Mouse (Mus musculus): ENCODE results near the gene Spock1. TPM values are rescaled to one million over a fixed set of nuclear protein-coding genes. Genes with fewer than 3 reads are reported as not detected.

Spock1 gene
- total and polyA plus RNA-seq, 3 experiments, result not detected

- no peak for TF ChIP-seq CTCF (conservative IDR thresholded peaks at IDR 0.05 in 1 of 2, IDR thresholded peaks at IDR 0.05 in 1 of 2; ENCODE audit: low read depth in 2 of 2, low read length in 2 of 2)
- no peak for TF ChIP-seq EP300 (IDR thresholded peaks at IDR 0.05; ENCODE audit: low read length)
- TF ChIP-seq ZKSCAN1 (IDR thresholded peaks at IDR 0.05; ENCODE audit: borderline replicate concordance, low read depth, low read length), result no peak
- no peak for TF ChIP-seq HCFC1 (IDR thresholded peaks at IDR 0.05; ENCODE audit: low read depth, low read length)
- TF ChIP-seq ELF1 (IDR thresholded peaks at IDR 0.05; ENCODE audit: low read depth, low read length), result no peak
- no peak for TF ChIP-seq UBTF (IDR thresholded peaks at IDR 0.05; ENCODE audit: low read depth, low read length)
- Histone ChIP-seq H3K9ac (ENCODE audit: insufficient read depth, low read depth) (no peak overlapping the region), H3K79me2 (replicated peaks; ENCODE audit: control insufficient read depth, extremely low read depth, insufficient read depth, poor library complexity, severe bottlenecking) (no peaks in the 10 kb centered on the region), H3K27ac (ENCODE audit: insufficient read depth, low read depth) (no peak overlapping the region), H3K36me3 (replicated peaks in 1 of 2; ENCODE audit: control insufficient read depth in 1 of 2, insufficient read depth in 1 of 2, low read length in 1 of 2) (no peaks in the 10 kb centered on the region), H3K4me1 (ENCODE audit: control insufficient read depth in 1 of 2, insufficient read depth in 2 of 2) (no peaks in the 10 kb centered on the region), H3K4me3 (replicated peaks in 1 of 3; ENCODE audit: low read depth in 2 of 3, low read length in 2 of 3, poor library complexity in 1 of 3) (no peak overlapping the region), H3K4me2 (ENCODE audit: insufficient read depth, low read depth, poor library complexity, severe bottlenecking) (no peak overlapping the region), H3K27me3 (replicated peaks) (no peaks in the 10 kb centered on the region), H3K9me3 (replicated peaks; ENCODE audit: low read length) (peaks cover 80% of the 10 kb centered on the region)
- no peak for DNase-seq (ENCODE audit: extremely low read depth)
- dilution Hi-C loops (cut with MboI; ENCODE audit: extremely low pct_ligation_motif_present, extremely low pct_unique_long_range_greater_than_20kb, low sequenced_read_pairs) (no loop called here), in situ Hi-C loops (cut with MboI; ENCODE audit: low pct_ligation_motif_present, low pct_unique_long_range_greater_than_20kb, low sequenced_read_pairs) (no loop called here)
Observed at GRCm38 (mm10) chr13:57679591-57679990, 228.5 kb downstream of the Spock1 start.

GRCm38 (mm10) chr13:57676820-57677219, 231.3 kb downstream of the Spock1 start:
- Histone ChIP-seq H3K9ac (ENCODE audit: insufficient read depth, low read depth) (no peak overlapping the region), H3K9me3 (replicated peaks; ENCODE audit: low read length) (peaks cover 74% of the 10 kb centered on the region), H3K4me2 (ENCODE audit: insufficient read depth, low read depth, poor library complexity, severe bottlenecking) (no peak overlapping the region), H3K4me1 (ENCODE audit: control insufficient read depth in 1 of 2, insufficient read depth in 2 of 2) (no peaks in the 10 kb centered on the region), H3K4me3 (replicated peaks in 1 of 3; ENCODE audit: low read depth in 2 of 3, low read length in 2 of 3, poor library complexity in 1 of 3) (no peak overlapping the region), H3K36me3 (replicated peaks in 1 of 2; ENCODE audit: control insufficient read depth in 1 of 2, insufficient read depth in 1 of 2, low read length in 1 of 2) (no peaks in the 10 kb centered on the region), H3K27ac (ENCODE audit: insufficient read depth, low read depth) (no peak overlapping the region), H3K27me3 (replicated peaks) (no peaks in the 10 kb centered on the region), H3K79me2 (replicated peaks; ENCODE audit: control insufficient read depth, extremely low read depth, insufficient read depth, poor library complexity, severe bottlenecking) (no peaks in the 10 kb centered on the region)
- dilution Hi-C loops (cut with MboI; ENCODE audit: extremely low pct_ligation_motif_present, extremely low pct_unique_long_range_greater_than_20kb, low sequenced_read_pairs), result no loop called here
- no peak for DNase-seq (ENCODE audit: extremely low read depth)
- TF ChIP-seq ZNF384 (IDR thresholded peaks at IDR 0.05; ENCODE audit: low read depth, low read length), result no peak
- no peak for TF ChIP-seq ZKSCAN1 (IDR thresholded peaks at IDR 0.05; ENCODE audit: borderline replicate concordance, low read depth, low read length)
- no peak for TF ChIP-seq CHD1 (IDR thresholded peaks at IDR 0.05; ENCODE audit: low read depth, low read length)
- no peak for TF ChIP-seq POLR2A (IDR thresholded peaks at IDR 0.05; ENCODE audit: low read depth, low read length)
- no peak for TF ChIP-seq SMC3 (IDR thresholded peaks at IDR 0.05; ENCODE audit: low read depth, low read length)
- no peak for TF ChIP-seq ZC3H11A (IDR thresholded peaks at IDR 0.05; ENCODE audit: low read depth, low read length)
- no peak for TF ChIP-seq POLR2AphosphoS2 (IDR thresholded peaks at IDR 0.05; ENCODE audit: low read depth, low read length)
- TF ChIP-seq BHLHE40 (IDR thresholded peaks at IDR 0.05; ENCODE audit: low read depth, low read length), result no peak
- no peak for TF ChIP-seq MXI1 (IDR thresholded peaks at IDR 0.05; ENCODE audit: low read depth, low read length)
- TF ChIP-seq MYC (IDR thresholded peaks at IDR 0.05; ENCODE audit: low read depth, low read length), result no peak
- TF ChIP-seq ELF1 (IDR thresholded peaks at IDR 0.05; ENCODE audit: low read depth, low read length), result no peak
- in situ Hi-C loops (cut with MboI; ENCODE audit: low pct_ligation_motif_present, low pct_unique_long_range_greater_than_20kb, low sequenced_read_pairs), result no loop called here

- H3K36me3 ChIP-seq (replicated peaks in 1 of 2; ENCODE audit: control insufficient read depth in 1 of 2, insufficient read depth in 1 of 2, low read length in 1 of 2), result no peaks in the 10 kb centered on the region
- no peaks in the 10 kb centered on the region for H3K79me2 ChIP-seq (replicated peaks; ENCODE audit: control insufficient read depth, extremely low read depth, insufficient read depth, poor library complexity, severe bottlenecking)
- H3K4me1 ChIP-seq (ENCODE audit: control insufficient read depth in 1 of 2, insufficient read depth in 2 of 2), result no peaks in the 10 kb centered on the region
- TF ChIP-seq ETS1 (conservative IDR thresholded peaks at IDR 0.05; ENCODE audit: low read depth, low read length), result no peak
- TF ChIP-seq E2F4 (IDR thresholded peaks at IDR 0.05; ENCODE audit: insufficient replicate concordance, low read depth, low read length), result no peak
- no peak for TF ChIP-seq MAFK (IDR thresholded peaks at IDR 0.05; ENCODE audit: insufficient replicate concordance, low read length)
- no peak for TF ChIP-seq CHD2 (IDR thresholded peaks at IDR 0.05; ENCODE audit: low read length)
- TF ChIP-seq KAT2A (IDR thresholded peaks at IDR 0.05; ENCODE audit: insufficient replicate concordance, low read length), result no peak
- no peak for TF ChIP-seq NRF1 (IDR thresholded peaks at IDR 0.05; ENCODE audit: low read depth, low read length)
- TF ChIP-seq EP300 (IDR thresholded peaks at IDR 0.05; ENCODE audit: low read length), result no peak
- TF ChIP-seq POLR2AphosphoS2 (IDR thresholded peaks at IDR 0.05; ENCODE audit: low read depth, low read length), result no peak
- no peak for TF ChIP-seq JUND (conservative IDR thresholded peaks at IDR 0.05; ENCODE audit: low read depth, low read length)
- no peak for TF ChIP-seq USF1 (IDR thresholded peaks at IDR 0.05; ENCODE audit: low read depth, low read length)
- H3K4me3 ChIP-seq (replicated peaks in 1 of 3; ENCODE audit: low read depth in 2 of 3, low read length in 2 of 3, poor library complexity in 1 of 3), result no peak overlapping the region
- H3K27ac ChIP-seq (ENCODE audit: insufficient read depth, low read depth), result no peak overlapping the region
- H3K9ac ChIP-seq (ENCODE audit: insufficient read depth, low read depth), result no peak overlapping the region
- no peak overlapping the region for H3K4me2 ChIP-seq (ENCODE audit: insufficient read depth, low read depth, poor library complexity, severe bottlenecking)
- no peak for DNase-seq (ENCODE audit: extremely low read depth)
- in situ Hi-C loops (cut with MboI; ENCODE audit: low pct_ligation_motif_present, low pct_unique_long_range_greater_than_20kb, low sequenced_read_pairs), result no loop called here
- H3K27me3 ChIP-seq (replicated peaks), result no peaks in the 10 kb centered on the region
- dilution Hi-C loops (cut with MboI; ENCODE audit: extremely low pct_ligation_motif_present, extremely low pct_unique_long_range_greater_than_20kb, low sequenced_read_pairs), result no loop called here
- peaks cover 68% of the 10 kb centered on the region for H3K9me3 ChIP-seq (replicated peaks; ENCODE audit: low read length)
Observed at GRCm38 (mm10) chr13:57673399-57673798, 234.7 kb downstream of the Spock1 start.
